Mouse (Mus musculus): ENCODE measurements around the gene Gm49325. TPM values are rescaled to one million over a fixed set of nuclear protein-coding genes. Genes with fewer than 3 reads are reported as not detected.

Gm49325 gene
- total RNA-seq, 1 experiment: 5.4 TPM

DNA sequence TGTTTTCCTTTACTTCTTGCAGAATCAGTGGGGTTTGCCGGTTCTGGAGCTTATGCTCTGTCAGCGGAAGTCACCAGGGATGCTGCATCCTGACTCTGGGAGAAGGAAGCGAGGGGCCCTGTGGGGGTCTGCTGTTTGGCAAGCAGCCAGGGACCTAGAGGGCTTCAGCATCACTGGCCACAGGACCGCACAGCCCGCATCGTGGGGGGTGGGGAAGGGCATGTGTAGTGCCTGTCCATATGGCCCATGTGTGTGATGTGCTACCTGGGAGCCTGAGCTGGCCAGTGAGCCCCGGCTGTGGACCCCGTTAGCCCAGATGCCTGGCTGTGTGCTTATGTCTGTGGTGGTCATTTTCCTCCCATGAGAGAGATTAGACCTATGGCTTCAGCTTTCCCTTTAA is 16.2 kb upstream of the Gm49325 start:
- peaks cover 6 to 20% of the 10 kb centered on the region in 2 experiments; a peak in 3 of 4 replicates for H3K4me1 ChIP-seq (ENCODE audit: control insufficient read depth in 2 of 2, insufficient read depth in 2 of 2, low read length in 2 of 2, poor library complexity in 1 of 2)
- in situ Hi-C loops (cut with MboI; ENCODE audit: low sequenced_read_pairs in 2 of 2, unreplicated experiment in 2 of 2): no loop called here
- H3K9ac ChIP-seq (ENCODE audit: insufficient read depth, low read depth, low read length, poor library complexity, severe bottlenecking): no peak overlapping the region
- H3K4me3 ChIP-seq (ENCODE audit: insufficient read depth in 1 of 2, low read depth in 1 of 2, low read length in 2 of 2, poor library complexity in 1 of 2, severe bottlenecking in 1 of 2): no peak overlapping the region
- no peak overlapping the region for H3K27ac ChIP-seq (ENCODE audit: insufficient read depth, low read depth, low read length, poor library complexity, severe bottlenecking)
- TF ChIP-seq HCFC1 (IDR thresholded peaks at IDR 0.05; ENCODE audit: borderline replicate concordance, insufficient read depth, low read length) (no peak), MAFK (IDR thresholded peaks at IDR 0.05; ENCODE audit: insufficient read depth, low read depth, low read length) (no peak), ZNF384 (IDR thresholded peaks at IDR 0.05; ENCODE audit: low read depth, low read length) (no peak), ZC3H11A (IDR thresholded peaks at IDR 0.05; ENCODE audit: borderline replicate concordance, low read depth, low read length) (no peak), CHD2 (IDR thresholded peaks at IDR 0.05; ENCODE audit: low read depth, low read length) (no peak)
- peaks cover 27% of the 10 kb centered on the region for H3K36me3 ChIP-seq (ENCODE audit: control insufficient read depth, insufficient read depth, low read length, poor library complexity, severe bottlenecking)
- no peak for DNase-seq (ENCODE audit: low read depth, low spot score)
- no peaks in the 10 kb centered on the region for H3K9me3 ChIP-seq (ENCODE audit: control insufficient read depth, insufficient read depth, low read depth, low read length)

DNA sequence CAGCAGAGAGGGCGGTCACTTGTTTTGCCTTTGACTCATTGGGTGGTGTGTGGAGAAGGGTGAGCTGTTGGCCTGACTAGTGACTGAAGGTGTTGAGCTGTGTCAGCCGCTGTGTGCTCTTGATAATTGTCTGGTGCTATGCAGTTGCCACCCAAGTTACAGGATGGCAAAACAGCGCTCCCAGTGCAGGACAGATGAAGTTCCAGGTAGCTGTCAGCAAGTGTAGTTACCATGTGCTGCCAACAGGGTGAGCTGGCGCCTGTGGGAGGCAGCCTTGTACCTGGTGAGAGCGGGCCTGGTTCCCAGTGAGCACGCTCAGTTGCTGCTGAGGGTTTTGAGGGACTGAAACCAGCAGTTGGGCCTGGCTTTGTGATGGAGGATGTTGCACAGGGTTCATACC is 15.2 kb upstream of the Gm49325 start:
- H3K4me1 ChIP-seq (ENCODE audit: control insufficient read depth in 2 of 2, insufficient read depth in 2 of 2, low read length in 2 of 2, poor library complexity in 1 of 2): peaks cover 6 to 22% of the 10 kb centered on the region in 2 experiments; a peak in 3 of 4 replicates
- in situ Hi-C loops (cut with MboI; ENCODE audit: low sequenced_read_pairs in 2 of 2, unreplicated experiment in 2 of 2): no loop called here
- DNase-seq (ENCODE audit: low read depth, low spot score): peak; percentile 78
- no peak overlapping the region for H3K9ac ChIP-seq (ENCODE audit: insufficient read depth, low read depth, low read length, poor library complexity, severe bottlenecking)
- TF ChIP-seq CHD2 (IDR thresholded peaks at IDR 0.05; ENCODE audit: low read depth, low read length) (no peak), ZC3H11A (IDR thresholded peaks at IDR 0.05; ENCODE audit: borderline replicate concordance, low read depth, low read length) (no peak), ZNF384 (IDR thresholded peaks at IDR 0.05; ENCODE audit: low read depth, low read length) (no peak), MAFK (IDR thresholded peaks at IDR 0.05; ENCODE audit: insufficient read depth, low read depth, low read length) (no peak), HCFC1 (IDR thresholded peaks at IDR 0.05; ENCODE audit: borderline replicate concordance, insufficient read depth, low read length) (peak; percentile 36; the same call in 1 of the 2 replicates)
- peaks cover 33% of the 10 kb centered on the region for H3K36me3 ChIP-seq (ENCODE audit: control insufficient read depth, insufficient read depth, low read length, poor library complexity, severe bottlenecking)
- H3K27ac ChIP-seq (ENCODE audit: insufficient read depth, low read depth, low read length, poor library complexity, severe bottlenecking): no peak overlapping the region
- H3K4me3 ChIP-seq (ENCODE audit: insufficient read depth in 1 of 2, low read depth in 1 of 2, low read length in 2 of 2, poor library complexity in 1 of 2, severe bottlenecking in 1 of 2): no peak overlapping the region
- H3K9me3 ChIP-seq (ENCODE audit: control insufficient read depth, insufficient read depth, low read depth, low read length): no peaks in the 10 kb centered on the region

DNA sequence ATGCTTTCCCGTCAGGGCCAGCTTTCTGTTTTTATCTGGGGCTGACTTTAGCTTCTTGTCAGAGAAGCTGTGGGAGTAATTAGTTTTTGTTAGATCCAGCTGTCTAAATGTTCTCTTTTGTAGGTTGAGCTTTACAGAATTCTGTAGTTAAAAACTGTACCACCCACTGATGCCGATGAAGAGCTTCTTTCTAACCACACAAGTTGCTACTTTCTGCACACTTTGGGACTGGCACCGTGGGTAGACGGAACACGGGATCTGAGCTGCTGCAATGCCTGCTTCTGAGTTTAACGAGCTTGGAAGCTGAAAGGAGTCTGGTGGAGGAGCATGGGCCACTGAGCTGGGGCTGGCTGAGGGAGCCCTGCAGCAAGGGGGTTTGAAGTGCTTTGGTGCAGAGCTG is 14.5 kb upstream of the Gm49325 start:
- H3K27ac ChIP-seq (ENCODE audit: insufficient read depth, low read depth, low read length, poor library complexity, severe bottlenecking): no peak overlapping the region
- H3K9ac ChIP-seq (ENCODE audit: insufficient read depth, low read depth, low read length, poor library complexity, severe bottlenecking): no peak overlapping the region
- H3K4me1 ChIP-seq (ENCODE audit: control insufficient read depth in 2 of 2, insufficient read depth in 2 of 2, low read length in 2 of 2, poor library complexity in 1 of 2): peaks cover 6 to 23% of the 10 kb centered on the region in 2 experiments; a peak in 3 of 4 replicates
- no peak for DNase-seq (ENCODE audit: low read depth, low spot score)
- no peaks in the 10 kb centered on the region for H3K9me3 ChIP-seq (ENCODE audit: control insufficient read depth, insufficient read depth, low read depth, low read length)
- no peak overlapping the region for H3K4me3 ChIP-seq (ENCODE audit: insufficient read depth in 1 of 2, low read depth in 1 of 2, low read length in 2 of 2, poor library complexity in 1 of 2, severe bottlenecking in 1 of 2)
- in situ Hi-C loops (cut with MboI; ENCODE audit: low sequenced_read_pairs in 2 of 2, unreplicated experiment in 2 of 2): no loop called here
- no peak for TF ChIP-seq MAFK (IDR thresholded peaks at IDR 0.05; ENCODE audit: insufficient read depth, low read depth, low read length)
- no peak for TF ChIP-seq HCFC1 (IDR thresholded peaks at IDR 0.05; ENCODE audit: borderline replicate concordance, insufficient read depth, low read length)
- TF ChIP-seq ZC3H11A (IDR thresholded peaks at IDR 0.05; ENCODE audit: borderline replicate concordance, low read depth, low read length): no peak
- TF ChIP-seq ZNF384 (IDR thresholded peaks at IDR 0.05; ENCODE audit: low read depth, low read length): no peak
- TF ChIP-seq CHD2 (IDR thresholded peaks at IDR 0.05; ENCODE audit: low read depth, low read length): no peak
- peaks cover 34% of the 10 kb centered on the region for H3K36me3 ChIP-seq (ENCODE audit: control insufficient read depth, insufficient read depth, low read length, poor library complexity, severe bottlenecking)

DNA sequence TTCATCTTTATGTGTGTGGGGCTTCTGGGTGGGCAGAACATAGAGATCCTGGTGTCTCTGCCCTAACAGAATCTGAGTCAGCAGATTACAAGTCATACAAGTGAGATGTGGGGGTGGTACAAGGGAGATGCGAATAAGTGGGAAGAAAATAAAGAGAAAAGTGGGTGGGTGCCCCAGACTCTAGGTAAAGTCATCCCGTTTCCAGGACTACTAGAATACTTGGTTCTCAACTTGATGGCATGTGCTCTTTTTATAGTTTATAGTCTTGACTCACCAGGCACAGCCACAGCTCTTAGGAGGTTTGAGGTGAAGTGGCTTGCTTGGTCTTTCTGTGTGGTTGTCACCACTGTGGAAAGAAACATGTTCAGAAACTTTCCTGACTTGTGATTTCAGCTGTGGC is 9.9 kb upstream of the Gm49325 start:
- Histone ChIP-seq H3K9ac (ENCODE audit: insufficient read depth, low read depth, low read length, poor library complexity, severe bottlenecking) (no peak overlapping the region), H3K4me1 (ENCODE audit: control insufficient read depth in 2 of 2, insufficient read depth in 2 of 2, low read length in 2 of 2, poor library complexity in 1 of 2) (peaks cover 2 to 20% of the 10 kb centered on the region in 2 experiments; a peak in 2 of 4 replicates), H3K36me3 (ENCODE audit: control insufficient read depth, insufficient read depth, low read length, poor library complexity, severe bottlenecking) (peaks cover 42% of the 10 kb centered on the region), H3K4me3 (ENCODE audit: insufficient read depth in 1 of 2, low read depth in 1 of 2, low read length in 2 of 2, poor library complexity in 1 of 2, severe bottlenecking in 1 of 2) (no peak overlapping the region), H3K9me3 (ENCODE audit: control insufficient read depth, insufficient read depth, low read depth, low read length) (no peaks in the 10 kb centered on the region), H3K27ac (ENCODE audit: insufficient read depth, low read depth, low read length, poor library complexity, severe bottlenecking) (no peak overlapping the region)
- DNase-seq (ENCODE audit: low read depth, low spot score): no peak
- in situ Hi-C loops (cut with MboI; ENCODE audit: low sequenced_read_pairs in 2 of 2, unreplicated experiment in 2 of 2): no loop called here
- 0 out of 2 replicates have a peak, but pooled peaks have one; percentile 21 for TF ChIP-seq MAFK (IDR thresholded peaks at IDR 0.05; ENCODE audit: insufficient read depth, low read depth, low read length)
- no peak for TF ChIP-seq HCFC1 (IDR thresholded peaks at IDR 0.05; ENCODE audit: borderline replicate concordance, insufficient read depth, low read length)

- H3K4me3 ChIP-seq (ENCODE audit: insufficient read depth in 1 of 2, low read depth in 1 of 2, low read length in 2 of 2, poor library complexity in 1 of 2, severe bottlenecking in 1 of 2): peak overlapping the region in 1 of 2 experiments; percentile 10; a peak in 1 of 4 replicates
- TF ChIP-seq ZC3H11A (IDR thresholded peaks at IDR 0.05; ENCODE audit: borderline replicate concordance, low read depth, low read length): no peak
- no peak for TF ChIP-seq MAFK (IDR thresholded peaks at IDR 0.05; ENCODE audit: insufficient read depth, low read depth, low read length)
- TF ChIP-seq CHD2 (IDR thresholded peaks at IDR 0.05; ENCODE audit: low read depth, low read length): no peak
- no peak for TF ChIP-seq ZNF384 (IDR thresholded peaks at IDR 0.05; ENCODE audit: low read depth, low read length)
- no peak for TF ChIP-seq HCFC1 (IDR thresholded peaks at IDR 0.05; ENCODE audit: borderline replicate concordance, insufficient read depth, low read length)
These were observed 3.0 kb upstream of the Gm49325 start for GRCm38 (mm10) chr10:77603021-77603420.

More at GRCm38 (mm10) chr10:77603021-77603420, 3.0 kb upstream of the Gm49325 start:
- Histone ChIP-seq H3K27ac (ENCODE audit: insufficient read depth, low read depth, low read length, poor library complexity, severe bottlenecking) (peak overlapping the region; percentile 85), H3K4me1 (ENCODE audit: control insufficient read depth in 2 of 2, insufficient read depth in 2 of 2, low read length in 2 of 2, poor library complexity in 1 of 2) (peaks cover 16 to 45% of the 10 kb centered on the region in 2 experiments), H3K9me3 (ENCODE audit: control insufficient read depth, insufficient read depth, low read depth, low read length) (no peaks in the 10 kb centered on the region), H3K36me3 (ENCODE audit: control insufficient read depth, insufficient read depth, low read length, poor library complexity, severe bottlenecking) (peaks cover 7% of the 10 kb centered on the region; the same call in 1 of the 2 replicates), H3K9ac (ENCODE audit: insufficient read depth, low read depth, low read length, poor library complexity, severe bottlenecking) (no peak overlapping the region)
- in situ Hi-C loops (cut with MboI; ENCODE audit: low sequenced_read_pairs in 2 of 2, unreplicated experiment in 2 of 2): no loop called here
- DNase-seq (ENCODE audit: low read depth, low spot score): peak; percentile 62

Data from ES-E14 (cell line).